Mouse (Mus musculus) kidney, postnatal 0 days (tissue): ENCODE measurements around the gene Dedd2. TPM values are rescaled to one million over a fixed set of nuclear protein-coding genes. Genes with fewer than 3 reads are reported as not detected.

ENCODE experiments used
- ATAC-seq: fragments of 200-750 bp; cut with Nextera tagmentation; replicated peaks from 2 replicates; pipeline ENCODE4 v1.8.0; 2017; ENCODE audit warnings: low read depth, moderate number of reproducible peaks, moderate TSS enrichment, moderate library complexity; ENCODE audit not compliant: low FRiP score
- DNase-seq: peaks from one replicate; pipeline ENCODE4 v3.0.0-alpha.2; 2016; ENCODE audit warnings: low spot score
- H3K27ac ChIP-seq: fragments of 300-500 bp; sonication (generic); 2 replicates; pipeline ENCODE4 v1.5.1; 2014; ENCODE audit warnings: mild to moderate bottlenecking
- H3K27me3 ChIP-seq: fragments of 300-500 bp; sonication (generic); 2 replicates; pipeline ENCODE4 v1.6.1; 2014; ENCODE audit warnings: low read length, mixed read lengths; ENCODE audit not compliant: insufficient read depth
- H3K36me3 ChIP-seq: fragments of 300-500 bp; sonication (generic); 2 replicates; pipeline ENCODE4 v1.6.1; 2014; ENCODE audit warnings: low read length, mixed read lengths; ENCODE audit not compliant: insufficient read depth
- H3K4me1 ChIP-seq: fragments of 300-500 bp; sonication (generic); replicated peaks from 2 replicates; pipeline ENCODE4 v1.6.1; 2014; ENCODE audit warnings: antibody characterized with exemption, low read length, mixed read lengths; ENCODE audit not compliant: insufficient read depth
- H3K4me2 ChIP-seq: fragments of 300-500 bp; sonication (generic); 2 replicates; pipeline ENCODE4 v1.6.1; 2014; ENCODE audit warnings: mild to moderate bottlenecking, low read length, moderate library complexity, mixed read lengths
- H3K4me3 ChIP-seq: fragments of 300-500 bp; sonication (generic); replicated peaks from 2 replicates; pipeline ENCODE4 v1.5.1; 2014; ENCODE audit warnings: low read depth, low read length
- H3K9ac ChIP-seq: fragments of 300-500 bp; sonication (generic); 2 replicates; pipeline ENCODE4 v1.6.1; 2014; ENCODE audit warnings: low read depth, low read length
- H3K9me3 ChIP-seq: fragments of 300-500 bp; sonication (generic); replicated peaks from 2 replicates; pipeline ENCODE4 v1.6.1; 2016; ENCODE audit warnings: low read length, inconsistent platforms, mixed read lengths
- CTCF ChIP-seq: IDR thresholded peaks from 2 replicates; pipeline ENCODE4 v1.5.1; 2016; ENCODE audit warnings: antibody characterized with exemption, low read depth, mild to moderate bottlenecking, moderate library complexity
- WGBS: fragments of 180-500 bp; shearing (Covaris S2); extraction: QIAGEN DNeasy Blood & Tissue Kit; methylation state at CpG from one replicate; pipeline ENCODE4 v1.1.7; 2014; 5-methylcytosine and 5-hydroxymethylcytosine counted together
- polyA plus RNA-seq: library from polyadenylated mRNA; unstranded; fragments of >200 nt; fragmentation: Nextera tagmentation; extraction: Ambion mirVana; gene quantifications from 2 replicates; pipeline ENCODE4 v1.2.1, GENCODE M21; 2015

Gene Dedd2
- polyA plus RNA-seq: 13.9 and 15.6 TPM in 2 replicates

GRCm38 (mm10) chr7:25220457-25221101 is at the start of gene Dedd2:
Gene Dedd2, minus strand, starts transcription at chr7:25220615.
- TF ChIP-seq CTCF: no peak
- Histone ChIP-seq H3K27ac (peak within 1 kb of the TSS; percentile 83), H3K4me2 (peak within 1 kb of the TSS; percentile 87), H3K9me3 (no peaks in the 10 kb centered on the region), H3K36me3 (peaks cover 13% of the 10 kb centered on the region; the same call in 1 of the 2 replicates), H3K27me3 (no peaks in the 10 kb centered on the region), H3K4me3 (peak within 1 kb of the TSS; percentile 64), H3K4me1 (peaks cover 15% of the 10 kb centered on the region), H3K9ac (peak within 1 kb of the TSS; percentile 74)
- ATAC-seq (no peak), DNase-seq (peak; percentile 19)
- 4% methylated on average over 20 of the region's 20 CpGs for WGBS

DNA sequence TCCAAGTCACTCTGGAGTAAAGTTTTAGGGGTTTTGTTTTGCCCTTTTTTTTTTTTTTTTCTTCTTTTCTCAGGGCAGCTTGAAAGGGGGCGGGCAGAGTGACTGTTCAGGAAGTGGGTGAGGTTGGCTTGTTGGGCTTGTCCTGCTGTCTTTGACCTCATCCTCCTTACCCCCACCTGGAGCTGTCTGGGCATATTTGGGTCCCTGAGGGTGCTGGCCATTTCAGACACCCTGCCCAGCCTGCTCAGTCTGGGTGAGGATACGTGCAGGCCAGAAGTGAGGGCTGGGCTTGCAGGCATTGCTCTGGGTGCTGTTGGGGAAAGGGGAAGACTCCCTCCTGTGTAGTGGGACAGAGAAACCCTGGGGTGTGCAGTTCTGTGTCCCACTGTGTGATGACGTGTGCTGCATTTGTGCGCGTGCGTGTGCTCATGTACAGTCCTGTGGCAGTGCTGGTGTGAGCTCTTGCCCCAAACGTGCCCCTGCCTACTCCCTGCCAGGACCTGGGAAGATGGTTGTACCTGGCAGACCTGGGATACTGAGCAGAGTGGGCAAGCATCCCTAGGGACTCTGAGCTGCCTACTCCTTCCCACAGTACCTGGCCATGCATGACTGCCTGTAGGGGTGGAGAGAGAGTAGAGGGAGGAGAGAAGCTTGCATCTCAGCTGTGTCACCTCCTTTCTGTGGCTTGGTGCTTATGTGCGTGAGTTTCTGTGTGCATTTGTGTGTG is 49.3 kb upstream of the Dedd2 start:
- peak overlapping the region; percentile 77 for H3K27ac ChIP-seq
- no peaks in the 10 kb centered on the region for H3K9me3 ChIP-seq
- peak overlapping the region; percentile 71; the same call in 1 of the 2 replicates for H3K9ac ChIP-seq
- ATAC-seq (no peak), DNase-seq (no peak)
- peaks cover 15% of the 10 kb centered on the region; the same call in 1 of the 2 replicates for H3K4me1 ChIP-seq
- peak overlapping the region; percentile 80 for H3K4me2 ChIP-seq
- TF ChIP-seq CTCF: 0 out of 2 replicates have a peak, but pooled peaks have one; percentile 9
- no peak overlapping the region for H3K4me3 ChIP-seq
- WGBS: 67% methylated on average over 8 of the region's 8 CpGs
- H3K36me3 ChIP-seq: peaks cover 22% of the 10 kb centered on the region
- H3K27me3 ChIP-seq: no peaks in the 10 kb centered on the region

DNA sequence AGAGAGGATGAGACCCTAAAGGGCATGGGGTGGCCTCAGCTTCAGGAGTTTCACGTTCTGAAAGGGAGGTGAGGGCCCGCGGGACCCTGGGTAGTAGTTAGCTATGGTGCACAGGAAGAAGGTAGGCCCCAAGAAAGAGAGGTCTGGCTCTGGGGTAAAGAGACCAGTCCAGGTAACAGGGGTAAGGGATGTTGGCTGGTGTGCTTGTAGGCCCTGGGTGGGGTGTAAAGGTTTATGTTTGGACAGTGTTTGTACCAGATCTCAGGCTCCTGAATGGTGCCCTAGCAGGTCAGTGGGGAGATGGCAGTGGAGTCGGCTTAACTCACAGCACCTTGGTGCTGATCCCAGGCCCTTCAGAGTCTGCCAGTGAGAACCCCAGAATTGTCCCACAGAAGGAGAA is 48.6 kb upstream of the Dedd2 start:
- H3K36me3 ChIP-seq: peaks cover 22% of the 10 kb centered on the region
- no peak for DNase-seq
- H3K4me3 ChIP-seq: peak overlapping the region; percentile 65
- peak overlapping the region; percentile 77 for H3K27ac ChIP-seq
- 35% methylated on average over 4 of the region's 4 CpGs for WGBS
- H3K27me3 ChIP-seq: no peaks in the 10 kb centered on the region
- TF ChIP-seq CTCF: no peak
- peak overlapping the region; percentile 71 for H3K9ac ChIP-seq
- no peak for ATAC-seq
- no peaks in the 10 kb centered on the region for H3K9me3 ChIP-seq
- H3K4me2 ChIP-seq: peak overlapping the region; percentile 80
- peaks cover 15% of the 10 kb centered on the region; the same call in 1 of the 2 replicates for H3K4me1 ChIP-seq

- peak overlapping the region; percentile 65 for H3K4me3 ChIP-seq
- TF ChIP-seq CTCF: no peak
- H3K4me2 ChIP-seq: peak overlapping the region; percentile 80
- peak overlapping the region; percentile 71 for H3K9ac ChIP-seq
- H3K36me3 ChIP-seq: peaks cover 22% of the 10 kb centered on the region
- H3K27me3 ChIP-seq: no peaks in the 10 kb centered on the region
- DNase-seq (no peak), ATAC-seq (no peak)
- WGBS: 2% methylated on average over 7 of the region's 7 CpGs
- peak overlapping the region; percentile 77 for H3K27ac ChIP-seq
- no peaks in the 10 kb centered on the region for H3K9me3 ChIP-seq
- peaks cover 15% of the 10 kb centered on the region; the same call in 1 of the 2 replicates for H3K4me1 ChIP-seq
Observed at GRCm38 (mm10) chr7:25268588-25268987, 48.2 kb upstream of the Dedd2 start.

- WGBS: under 1% methylated on average over 33 of the region's 33 CpGs
- DNase-seq (peak; percentile 100), ATAC-seq (peak; percentile 96)
- H3K9ac ChIP-seq: peak overlapping the region; percentile 83
- H3K36me3 ChIP-seq: peaks cover 16% of the 10 kb centered on the region
- no peaks in the 10 kb centered on the region for H3K27me3 ChIP-seq
- H3K4me2 ChIP-seq: peak overlapping the region; percentile 80
- peak overlapping the region; percentile 71 for H3K4me3 ChIP-seq
- TF ChIP-seq CTCF: 0 out of 2 replicates have a peak, but pooled peaks have one; percentile 8
- H3K27ac ChIP-seq: peak overlapping the region; percentile 97
- H3K9me3 ChIP-seq: no peaks in the 10 kb centered on the region
- H3K4me1 ChIP-seq: peaks cover 15% of the 10 kb centered on the region; the same call in 1 of the 2 replicates
Observed at GRCm38 (mm10) chr7:25267751-25268463, 47.5 kb upstream of the Dedd2 start.

GRCm38 (mm10) chr7:25267301-25267750 is 46.9 kb upstream of the Dedd2 start, which contains the start of gene Cic:
Gene Cic, plus strand, starts transcription at chr7:25267704.
- H3K9ac ChIP-seq: peak within 1 kb of the TSS; percentile 83
- peak within 1 kb of the TSS; percentile 71 for H3K4me3 ChIP-seq
- no peaks in the 10 kb centered on the region for H3K27me3 ChIP-seq
- peak within 1 kb of the TSS; percentile 97 for H3K27ac ChIP-seq
- TF ChIP-seq CTCF: no peak
- H3K4me2 ChIP-seq: peak within 1 kb of the TSS; percentile 80
- DNase-seq (peak; percentile 100), ATAC-seq (peak; percentile 85)
- peaks cover 15% of the 10 kb centered on the region; the same call in 1 of the 2 replicates for H3K4me1 ChIP-seq
- under 1% methylated on average over 29 of the region's 29 CpGs for WGBS
- no peaks in the 10 kb centered on the region for H3K9me3 ChIP-seq
- H3K36me3 ChIP-seq: peaks cover 11% of the 10 kb centered on the region; the same call in 1 of the 2 replicates
